Mouse (Mus musculus) A20 (cell line): ENCODE results near the gene Rufy3.
A peak's percentile ranks its signal among the peaks of the same experiment; 100 is the strongest.

Experiments used
- DNase-seq: peaks from one replicate; pipeline ENCODE4 v3.0.0-alpha.2; 2011; ENCODE audit warnings: low read depth, low spot score

Gene Rufy3

DNA sequence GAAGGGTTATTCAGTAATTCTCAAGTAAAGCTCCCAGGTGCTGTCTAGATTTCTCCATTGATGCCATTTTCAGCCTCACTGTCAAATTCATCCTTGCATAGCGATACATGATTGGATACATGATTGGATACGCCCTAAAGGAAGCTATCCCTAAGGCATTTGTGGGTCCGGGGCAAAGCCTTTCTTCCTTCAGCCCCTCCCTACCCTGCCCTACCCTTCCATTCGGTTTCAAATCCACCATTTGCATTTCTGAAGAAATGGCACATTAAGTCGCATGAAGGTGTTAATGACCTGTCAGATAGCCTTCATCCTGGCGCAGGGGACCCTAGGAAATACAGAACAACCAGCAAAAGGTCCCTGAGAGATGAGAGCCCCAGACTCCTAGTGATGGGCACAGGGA, 120.5 kb downstream of the Rufy3 start:
- no peak for DNase-seq

- no peak for DNase-seq
Observed at GRCm38 (mm10) chr5:88685745-88686299, 121.0 kb downstream of the Rufy3 start.

DNA sequence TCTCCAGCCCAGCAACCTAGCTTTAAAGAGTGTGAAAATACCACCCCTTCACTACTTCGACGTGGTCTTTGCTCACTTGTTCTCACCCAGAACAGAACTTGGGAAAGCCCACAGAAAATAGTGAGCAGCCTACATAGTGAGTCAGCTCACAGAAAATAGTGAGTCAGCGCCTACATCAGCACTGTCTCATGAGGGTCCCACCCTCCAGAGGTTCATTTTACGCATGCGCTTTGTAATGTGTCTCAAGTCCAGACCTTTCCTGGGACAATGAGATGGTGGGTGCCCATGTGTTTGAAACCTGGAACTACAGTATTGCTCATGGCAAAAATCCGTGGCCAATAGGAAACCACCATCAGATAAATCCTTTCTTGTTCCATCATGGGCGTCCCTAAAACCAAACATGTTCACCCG, 123.2 kb downstream of the Rufy3 start:
- DNase-seq = no peak

GRCm38 (mm10) chr5:88688583-88689187, 123.8 kb downstream of the Rufy3 start:
- DNase-seq = no peak

GRCm38 (mm10) chr5:88689279-88689938, 124.6 kb downstream of the Rufy3 start:
- DNase-seq = peak; percentile 57

GRCm38 (mm10) chr5:88690681-88691505, 126.1 kb downstream of the Rufy3 start:
- no peak for DNase-seq

DNA sequence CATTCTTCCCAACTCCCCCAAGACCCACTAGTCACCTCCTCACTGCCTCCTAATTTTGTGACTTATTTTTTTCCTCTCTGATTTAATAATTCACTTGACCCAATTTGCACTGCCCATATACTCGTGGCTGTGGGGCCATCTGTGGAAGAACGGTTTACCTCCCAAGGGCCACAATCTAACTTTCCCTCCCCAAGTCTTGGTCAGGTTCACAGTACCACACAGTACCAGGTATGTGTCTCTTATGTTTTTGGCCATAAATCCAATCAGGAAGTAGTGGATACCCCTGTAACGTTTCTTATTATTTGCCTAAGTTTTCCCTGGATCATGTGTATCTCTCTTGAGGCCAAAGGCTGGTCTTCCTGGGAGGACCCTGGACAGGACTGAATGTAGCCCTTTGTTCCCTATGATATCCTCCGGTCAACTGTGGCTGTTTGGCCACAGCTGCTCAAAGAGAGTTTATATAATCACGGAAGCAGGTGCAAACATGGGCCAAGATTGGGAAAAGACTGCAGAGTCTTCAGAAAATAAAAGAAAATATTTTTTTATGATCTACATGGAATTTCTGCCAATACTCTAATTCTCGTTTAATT, 126.8 kb downstream of the Rufy3 start:
- no peak for DNase-seq

GRCm38 (mm10) chr5:88692586-88692985, 127.7 kb downstream of the Rufy3 start:
- no peak for DNase-seq

- no peak for DNase-seq
Observed at GRCm38 (mm10) chr5:88693057-88693456, 128.2 kb downstream of the Rufy3 start.

GRCm38 (mm10) chr5:88697291-88697690, 132.5 kb downstream of the Rufy3 start:
- no peak for DNase-seq

- no peak for DNase-seq
Observed at GRCm38 (mm10) chr5:88699251-88699913, 134.5 kb downstream of the Rufy3 start.
